Mouse (Mus musculus) lung, embryonic 16.5 days (tissue): Measurements from ENCODE around the gene Thoc5. TPM values are rescaled to one million over a fixed set of nuclear protein-coding genes. Genes with fewer than 3 reads are reported as not detected.

Experiments
- ATAC-seq: fragments of 200-750 bp; cut with Nextera tagmentation; 2 replicates; pipeline ENCODE4 v1.8.0; 2017; ENCODE audit warnings: low read depth, mild to moderate bottlenecking, moderate library complexity
- H3K27ac ChIP-seq: fragments of 300-500 bp; sonication (generic); 2 replicates; pipeline ENCODE4 v1.5.1; 2014; ENCODE audit warnings: mild to moderate bottlenecking, control low read depth, low read length
- H3K27me3 ChIP-seq: fragments of 300-500 bp; sonication (generic); 2 replicates; pipeline ENCODE4 v1.6.1; 2014; ENCODE audit warnings: low read depth, low read length, mixed read lengths; ENCODE audit not compliant: control insufficient read depth, insufficient read depth
- H3K36me3 ChIP-seq: fragments of 300-500 bp; sonication (generic); 2 replicates; pipeline ENCODE4 v1.6.1; 2014; ENCODE audit warnings: low read length; ENCODE audit not compliant: control insufficient read depth, insufficient read depth
- H3K4me1 ChIP-seq: fragments of 300-500 bp; sonication (generic); replicated peaks from 2 replicates; pipeline ENCODE4 v1.6.1; 2014; ENCODE audit warnings: low read length, mixed read lengths; ENCODE audit not compliant: control insufficient read depth, insufficient read depth
- H3K4me2 ChIP-seq: fragments of 300-500 bp; sonication (generic); 2 replicates; pipeline ENCODE4 v1.6.1; 2014; ENCODE audit warnings: low read depth, low read length, control low read depth
- H3K4me3 ChIP-seq: fragments of 300-500 bp; sonication (generic); 2 replicates; pipeline ENCODE4 v1.5.1; 2014; ENCODE audit warnings: mild to moderate bottlenecking, low read length, control low read depth
- H3K9ac ChIP-seq: fragments of 300-500 bp; sonication (generic); 2 replicates; pipeline ENCODE4 v1.6.1; 2014; ENCODE audit warnings: low read length, control low read depth
- H3K9me3 ChIP-seq: fragments of 300-500 bp; sonication (generic); 2 replicates; pipeline ENCODE4 v1.6.1; 2016; ENCODE audit warnings: low read length; ENCODE audit not compliant: control insufficient read depth
- WGBS: fragments of 180-500 bp; shearing (Covaris S2); extraction: QIAGEN DNeasy Blood & Tissue Kit; methylation state at CpG from one replicate; pipeline ENCODE4 v1.1.7; 2014; 5-methylcytosine and 5-hydroxymethylcytosine counted together
- polyA plus RNA-seq: library from polyadenylated mRNA; unstranded; fragments of >200 nt; fragmentation: Nextera tagmentation; extraction: Ambion mirVana; gene quantifications from 2 replicates; pipeline ENCODE4 v1.2.1, GENCODE M21; 2015

The Thoc5 gene
- 29.6 and 30.7 TPM in 2 replicates for polyA plus RNA-seq

GRCm38 (mm10) chr11:4894848-4895816 is at the start of gene Thoc5:
Gene Thoc5 (plus strand): TSS chr11:4895320.
- Histone ChIP-seq H3K36me3 (peaks cover 5% of the 10 kb centered on the region), H3K27ac (peak within 1 kb of the TSS; percentile 64), H3K9me3 (no peaks in the 10 kb centered on the region), H3K4me3 (peak within 1 kb of the TSS; percentile 92), H3K4me2 (peak within 1 kb of the TSS; percentile 94), H3K9ac (peak within 1 kb of the TSS; percentile 83), H3K27me3 (no peaks in the 10 kb centered on the region), H3K4me1 (peaks cover 7% of the 10 kb centered on the region)
- WGBS: 2% methylated on average over 52 of the region's 52 CpGs
- ATAC-seq: peak; percentile 93

GRCm38 (mm10) chr11:4848483-4849248 is 46.5 kb upstream of the Thoc5 start:
- WGBS: under 1% methylated on average over 50 of the region's 50 CpGs
- 0 out of 2 replicates have a peak, but pooled peaks have one; percentile 1 for ATAC-seq
- Histone ChIP-seq H3K9ac (peak overlapping the region; percentile 98), H3K4me3 (peak overlapping the region; percentile 99), H3K9me3 (no peaks in the 10 kb centered on the region), H3K36me3 (no peaks in the 10 kb centered on the region), H3K4me1 (peaks cover 6% of the 10 kb centered on the region; the same call in 1 of the 2 replicates), H3K4me2 (peak overlapping the region; percentile 57), H3K27ac (peak overlapping the region; percentile 67), H3K27me3 (no peaks in the 10 kb centered on the region)

DNA sequence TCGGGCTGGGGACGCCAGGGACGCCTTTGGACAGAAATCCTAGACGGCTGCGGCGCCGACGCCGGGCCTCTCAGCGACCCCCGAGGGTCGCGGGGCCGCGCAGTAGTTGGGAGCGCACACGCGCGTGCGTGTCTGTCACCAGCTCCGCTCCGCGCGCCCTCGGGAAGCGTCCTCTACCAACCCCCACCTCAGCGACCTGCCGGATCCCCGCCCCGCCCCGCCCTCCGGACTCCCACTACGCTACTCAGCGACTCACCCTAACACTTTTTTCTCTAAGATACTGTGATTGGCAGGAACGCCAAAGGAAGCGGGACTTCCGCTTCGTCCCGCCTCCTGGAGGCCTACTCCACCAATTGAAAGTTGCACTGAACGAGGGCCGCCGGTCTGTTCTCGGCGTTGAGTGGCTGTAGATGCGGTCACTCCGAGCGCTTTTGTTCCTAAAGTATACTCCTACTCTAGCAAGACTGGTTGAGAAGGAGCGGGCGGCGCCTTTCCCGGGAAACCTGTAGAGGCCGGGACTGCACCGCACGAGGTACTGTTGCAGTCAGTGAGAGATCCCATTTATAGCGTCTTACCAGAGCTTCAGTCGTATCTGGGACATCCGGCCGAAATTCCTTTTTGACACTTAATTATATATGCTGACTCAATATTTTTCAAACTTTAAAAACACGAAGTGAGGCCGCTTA is 45.7 kb upstream of the Thoc5 start, which contains the start of gene Nf2:
Gene Nf2 (minus strand): TSS at position 279 of the 686 bp plus-strand sequence.
- no peaks in the 10 kb centered on the region for H3K9me3 ChIP-seq
- H3K4me3 ChIP-seq: peak within 1 kb of the TSS; percentile 99
- peaks cover 6% of the 10 kb centered on the region; the same call in 1 of the 2 replicates for H3K4me1 ChIP-seq
- no peaks in the 10 kb centered on the region for H3K27me3 ChIP-seq
- peak within 1 kb of the TSS; percentile 98 for H3K9ac ChIP-seq
- no peaks in the 10 kb centered on the region for H3K36me3 ChIP-seq
- WGBS: under 1% methylated on average over 59 of the region's 60 CpGs
- peak within 1 kb of the TSS; percentile 70 for H3K27ac ChIP-seq
- peak within 1 kb of the TSS; percentile 58 for H3K4me2 ChIP-seq
- peak; percentile 99 for ATAC-seq

- H3K4me1 ChIP-seq: peaks cover 6% of the 10 kb centered on the region; the same call in 1 of the 2 replicates
- no peak overlapping the region for H3K9ac ChIP-seq
- no peak overlapping the region for H3K27ac ChIP-seq
- H3K4me3 ChIP-seq: no peak overlapping the region
- H3K36me3 ChIP-seq: no peaks in the 10 kb centered on the region
- no peak overlapping the region for H3K4me2 ChIP-seq
- ATAC-seq: no peak
- H3K9me3 ChIP-seq: no peaks in the 10 kb centered on the region
- H3K27me3 ChIP-seq: no peaks in the 10 kb centered on the region
- 94% methylated on average over 2 of the region's 2 CpGs for WGBS
These were observed 44.7 kb upstream of the Thoc5 start for GRCm38 (mm10) chr11:4850404-4850803.

DNA sequence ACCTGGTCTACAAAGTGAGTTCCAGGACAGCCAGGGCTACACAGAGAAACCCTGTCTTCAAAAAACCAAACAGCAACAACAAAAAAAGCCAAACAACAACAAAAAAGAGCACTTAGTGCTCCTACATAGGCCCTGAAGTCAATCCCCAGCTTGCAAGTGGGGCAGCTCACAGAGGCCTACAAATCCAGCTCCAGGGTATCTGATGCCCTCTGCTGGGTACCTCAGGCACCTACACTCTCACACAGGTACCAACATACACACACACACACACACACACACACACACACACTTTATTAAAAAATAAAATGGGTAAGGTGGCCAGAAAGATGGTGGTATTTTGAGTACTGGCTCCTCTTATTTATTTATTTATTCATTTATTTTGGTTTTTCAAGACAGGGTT is 42.1 kb upstream of the Thoc5 start:
- H3K4me2 ChIP-seq: no peak overlapping the region
- H3K27ac ChIP-seq: no peak overlapping the region
- peaks cover 2% of the 10 kb centered on the region; the same call in 1 of the 2 replicates for H3K4me1 ChIP-seq
- no peaks in the 10 kb centered on the region for H3K36me3 ChIP-seq
- H3K9me3 ChIP-seq: no peaks in the 10 kb centered on the region
- H3K27me3 ChIP-seq: no peaks in the 10 kb centered on the region
- no peak for ATAC-seq
- no peak overlapping the region for H3K4me3 ChIP-seq
- no peak overlapping the region for H3K9ac ChIP-seq

DNA sequence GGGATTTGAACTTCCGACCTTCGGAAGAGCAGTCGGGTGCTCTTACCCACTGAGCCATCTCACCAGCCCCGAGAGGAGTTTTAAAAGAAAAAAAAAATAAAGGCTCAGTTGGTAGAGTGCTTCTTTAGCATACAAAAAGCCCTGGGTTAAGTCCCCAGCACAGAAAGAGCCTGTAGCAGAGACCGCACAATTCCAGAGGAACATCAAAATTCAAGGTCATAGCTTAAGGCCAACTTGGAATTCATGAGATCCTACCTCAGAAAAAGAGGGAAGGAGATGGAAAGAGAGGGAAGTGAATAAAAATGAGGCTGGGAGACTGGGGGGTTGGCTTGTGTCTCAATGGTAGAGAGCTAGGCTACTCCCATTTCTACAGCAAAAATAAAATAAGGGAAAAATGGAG is 40.9 kb upstream of the Thoc5 start:
- Histone ChIP-seq H3K4me2 (no peak overlapping the region), H3K4me3 (no peak overlapping the region), H3K9me3 (no peaks in the 10 kb centered on the region), H3K9ac (no peak overlapping the region), H3K27ac (no peak overlapping the region), H3K36me3 (no peaks in the 10 kb centered on the region), H3K4me1 (no peaks in the 10 kb centered on the region; the same call in 1 of the 2 replicates), H3K27me3 (no peaks in the 10 kb centered on the region)
- no peak for ATAC-seq
- WGBS: 89% methylated on average over 5 of the region's 5 CpGs

DNA sequence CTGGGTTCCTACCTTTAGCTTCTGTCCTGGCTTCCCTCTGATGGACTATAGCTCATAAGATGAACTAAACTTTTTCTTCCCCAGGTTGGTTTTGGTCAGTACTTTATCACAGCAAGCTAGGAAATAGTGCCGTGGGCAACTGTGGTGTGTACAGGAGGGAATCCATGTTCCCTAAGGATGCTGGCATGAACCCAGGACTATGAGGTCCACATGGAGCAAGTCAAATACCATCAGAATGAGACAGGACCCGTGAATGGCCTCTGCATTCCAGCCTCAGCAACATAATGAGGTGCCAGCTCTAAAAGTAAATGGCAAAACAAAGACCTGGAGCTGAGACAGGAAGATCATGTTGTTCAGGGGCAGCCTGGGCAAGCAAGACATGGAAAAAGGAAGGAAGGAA is 36.7 kb upstream of the Thoc5 start:
- no peak for ATAC-seq
- no peak overlapping the region for H3K4me2 ChIP-seq
- H3K4me1 ChIP-seq: no peaks in the 10 kb centered on the region
- no peaks in the 10 kb centered on the region for H3K27me3 ChIP-seq
- no peaks in the 10 kb centered on the region for H3K9me3 ChIP-seq
- no peak overlapping the region for H3K4me3 ChIP-seq
- 38% methylated on average over 2 of the region's 2 CpGs for WGBS
- no peak overlapping the region for H3K9ac ChIP-seq
- no peak overlapping the region for H3K27ac ChIP-seq
- H3K36me3 ChIP-seq: no peaks in the 10 kb centered on the region

- H3K27me3 ChIP-seq: no peaks in the 10 kb centered on the region
- 53% methylated on average over 1 of the region's 1 CpGs for WGBS
- no peaks in the 10 kb centered on the region for H3K36me3 ChIP-seq
- H3K9me3 ChIP-seq: no peaks in the 10 kb centered on the region
- no peak overlapping the region for H3K9ac ChIP-seq
- no peak overlapping the region for H3K27ac ChIP-seq
- H3K4me2 ChIP-seq: no peak overlapping the region
- no peak for ATAC-seq
- H3K4me1 ChIP-seq: no peaks in the 10 kb centered on the region
- no peak overlapping the region for H3K4me3 ChIP-seq
These were observed 34.1 kb upstream of the Thoc5 start for GRCm38 (mm10) chr11:4860986-4861385.
